Mouse (Mus musculus): ENCODE data around the gene Taok3.

- TF ChIP-seq CTCF (IDR thresholded peaks at IDR 0.05; ENCODE audit: borderline replicate concordance, insufficient read depth, low read length) (peak; percentile 83), POLR2A (IDR thresholded peaks at IDR 0.05; ENCODE audit: low read depth, low read length) (no peak)
These were observed 187.8 kb downstream of the Taok3 start for GRCm38 (mm10) chr5:117307699-117308098.
